Mouse (Mus musculus): ENCODE results near the gene Ang5. TPM values are rescaled to one million over a fixed set of nuclear protein-coding genes. Genes with fewer than 3 reads are reported as not detected.

Ang5 gene
- not detected in 4 replicates for total RNA-seq (2023)

GRCm38 (mm10) chr14:43956769-43957168, at the start of gene Ang5:
Gene Ang5, plus strand, starts transcription at chr14:43957069.

GRCm38 (mm10) chr14:43923459-43923858, 33.4 kb upstream of the Ang5 start, which contains the start of gene Ear10:
Gene Ear10, minus strand, starts transcription at chr14:43923559.

GRCm38 (mm10) chr14:43924688-43925403, 32.0 kb upstream of the Ang5 start, which contains the start of gene Gm8113:
Gene Gm8113, plus strand, starts transcription at chr14:43925390.

GRCm38 (mm10) chr14:44002169-44002568, 45.3 kb downstream of the Ang5 start, which contains the start of gene Ang6:
Gene Ang6, minus strand, starts transcription at chr14:44002269.

Other genes starting within 250 kb of the Ang5 start
- not detected in 4 replicates for gene Gm16506, start 229.6 kb upstream of the Ang5 start, total RNA-seq (2023)
- gene Gm6526, start 209.2 kb upstream of the Ang5 start, total RNA-seq (2023): not detected in 4 replicates
- not detected in 4 replicates for gene Gm8180, start 172.3 kb upstream of the Ang5 start, total RNA-seq (2023)
- gene Ear1, start 81.6 kb upstream of the Ang5 start, total RNA-seq (2023): not detected in 4 replicates
- gene Ear10, start 33.5 kb upstream of the Ang5 start, total RNA-seq (2023): not detected in 4 replicates
- gene Gm8113, start 31.7 kb upstream of the Ang5 start, total RNA-seq (2023): not detected in 4 replicates
- gene Ang6, start 45.2 kb downstream of the Ang5 start, total RNA-seq (2023): not detected in 4 replicates
- gene Ear2, start 145.6 kb downstream of the Ang5 start, total RNA-seq (2023): 1.7 to 2.0 TPM in 2 of 4 replicates, not detected in the others
- gene Gm3327, start 166.8 kb downstream of the Ang5 start, total RNA-seq (2023): not detected in 4 replicates
- gene Gm8212, start 240.6 kb downstream of the Ang5 start, total RNA-seq (2023): not detected in 4 replicates